Mouse (Mus musculus) kidney, adult 8-10 months (tissue): ENCODE data around the gene Dip2c.

Experiments
- DNase-seq, 2 experiments: peaks; one replicate each; pipeline ENCODE4 v3.0.0; 2022

Gene Dip2c

DNA sequence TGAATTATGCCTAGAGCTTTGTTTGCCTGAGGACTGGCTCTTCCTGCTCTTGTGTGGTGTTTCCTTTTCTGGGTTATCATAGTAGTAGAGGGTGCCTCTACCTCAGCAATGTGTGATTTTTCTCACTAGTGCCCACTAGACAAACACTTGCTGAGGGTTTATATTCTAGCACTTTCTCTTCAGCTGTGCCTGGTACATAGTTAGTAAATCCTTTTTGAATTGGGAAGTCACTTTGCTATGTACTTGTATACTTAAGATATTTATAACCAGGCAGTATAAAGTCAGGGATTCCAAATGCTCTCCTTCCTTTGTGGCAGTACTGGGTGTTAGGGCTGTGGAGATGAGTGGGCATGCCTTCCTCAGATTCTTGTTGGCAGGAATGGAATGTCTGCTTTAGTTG is 56.9 kb downstream of the Dip2c start:
- DNase-seq, result no peak

DNA sequence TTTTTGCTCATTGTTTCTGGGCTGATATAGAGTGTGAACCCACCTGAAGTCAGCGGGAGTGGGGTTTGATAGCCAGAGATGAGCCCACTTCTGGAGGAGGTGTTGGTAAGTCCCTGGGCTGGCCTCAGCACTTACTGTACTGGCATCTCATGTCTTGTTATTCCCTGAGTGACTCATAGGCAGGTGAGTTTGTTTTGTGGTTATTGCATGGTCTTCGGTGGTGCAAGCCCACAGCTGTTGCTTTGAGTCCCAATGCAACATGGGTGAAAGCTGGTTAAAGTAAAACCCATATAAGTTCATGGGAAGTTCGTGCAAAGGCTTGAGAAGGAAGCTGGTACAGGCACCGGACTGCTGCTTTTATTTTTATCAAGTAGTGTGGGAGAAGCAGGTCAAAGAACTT is 64.0 kb downstream of the Dip2c start:
- DNase-seq, result no peak

DNA sequence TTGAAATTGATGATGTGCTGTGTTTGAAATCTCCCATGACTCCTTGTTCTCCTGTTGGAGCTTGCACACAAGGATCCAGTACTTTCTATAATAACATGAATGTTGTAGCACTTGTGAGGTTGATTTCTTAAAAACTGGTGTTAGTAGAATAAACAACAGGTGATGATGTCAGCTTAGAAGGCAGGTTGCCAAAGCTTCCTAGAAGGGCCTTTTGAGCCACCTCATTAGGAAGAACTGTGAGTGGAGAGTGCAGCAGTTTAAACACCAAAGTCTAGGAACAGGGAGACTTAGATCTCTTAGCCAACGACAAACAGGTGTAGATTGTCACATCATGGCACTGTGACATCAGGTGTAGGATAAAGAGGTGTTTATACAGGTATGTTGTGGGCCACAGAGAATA is 66.4 kb downstream of the Dip2c start:
- DNase-seq, result no peak

DNA sequence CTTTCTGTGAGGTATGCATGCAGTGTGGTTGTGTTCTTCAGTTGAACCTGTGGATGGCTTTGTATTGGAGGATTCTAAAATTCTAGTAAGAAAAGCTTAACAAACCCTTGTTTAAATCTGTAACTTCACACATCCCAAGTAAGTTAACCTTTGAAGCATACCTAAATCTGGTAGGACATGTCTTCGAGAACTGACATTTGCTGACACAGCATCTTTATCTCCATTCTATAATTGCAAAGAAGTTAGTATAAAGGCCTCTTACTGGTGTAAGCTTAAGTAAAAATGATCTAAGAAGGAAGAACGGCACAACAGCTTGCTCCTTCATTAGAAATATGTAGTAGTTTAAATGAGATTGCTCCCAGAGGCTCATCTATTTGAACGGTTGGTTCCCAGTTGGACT is 71.1 kb downstream of the Dip2c start:
- DNase-seq, result no peak

DNA sequence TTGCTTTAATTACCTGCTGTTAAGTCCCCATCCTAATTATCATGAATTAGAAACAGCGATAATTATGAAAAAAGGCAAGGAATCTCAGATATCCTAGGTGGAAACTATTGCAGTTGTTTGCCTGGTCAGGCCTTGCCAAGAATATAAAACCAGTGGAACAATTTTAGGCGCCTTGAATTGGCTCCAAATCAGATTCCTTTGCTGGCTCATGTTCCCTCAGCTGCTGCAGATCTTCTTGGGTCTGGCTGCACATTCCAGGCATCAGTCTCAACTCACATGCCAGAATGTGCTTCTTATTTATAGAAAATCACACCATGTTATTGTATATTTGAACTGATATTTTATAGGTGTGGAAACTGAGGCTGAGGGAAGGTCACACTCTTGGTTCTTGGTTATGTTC is 74.3 kb downstream of the Dip2c start:
- DNase-seq, result peak; percentile 21 to 49

DNA sequence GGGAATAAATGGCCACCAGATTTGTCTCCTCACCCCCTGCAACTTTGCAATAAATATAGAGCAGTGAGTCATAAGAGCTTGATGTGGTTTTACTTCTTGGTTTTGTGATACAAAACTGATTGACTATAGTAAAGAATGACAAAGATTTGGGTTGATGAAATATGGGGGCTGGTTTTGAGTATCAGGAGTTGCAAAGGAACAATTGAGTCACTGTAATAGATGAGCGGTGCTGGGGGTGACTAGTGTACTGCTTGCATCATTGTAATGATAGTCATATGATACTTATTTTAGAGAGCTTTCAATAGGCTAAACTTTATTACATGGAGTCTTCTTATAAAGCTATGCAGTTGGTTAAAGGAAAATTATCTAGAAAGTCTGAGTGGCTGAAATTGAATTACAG is 77.6 kb downstream of the Dip2c start:
- no peak for DNase-seq

DNA sequence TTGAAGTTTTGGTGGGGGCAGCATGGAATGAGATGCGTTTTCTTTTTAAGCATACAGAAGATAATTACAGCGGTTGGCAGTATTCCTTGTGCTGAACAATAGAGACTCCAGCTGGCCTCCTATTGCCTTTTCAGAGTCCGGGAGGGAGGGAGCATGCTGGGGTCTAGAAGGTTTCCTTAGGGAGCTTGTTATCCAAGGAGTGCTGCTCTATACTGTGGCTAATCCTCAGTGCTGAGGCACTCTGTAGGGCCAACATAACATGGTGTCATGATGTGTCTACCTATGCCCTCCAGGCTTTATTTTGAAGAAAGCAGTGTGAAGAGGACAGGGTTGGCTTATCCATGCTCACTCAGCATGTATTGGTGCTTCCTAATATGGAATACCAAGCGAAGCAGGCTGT is 79.0 kb downstream of the Dip2c start:
- DNase-seq, result no peak

DNA sequence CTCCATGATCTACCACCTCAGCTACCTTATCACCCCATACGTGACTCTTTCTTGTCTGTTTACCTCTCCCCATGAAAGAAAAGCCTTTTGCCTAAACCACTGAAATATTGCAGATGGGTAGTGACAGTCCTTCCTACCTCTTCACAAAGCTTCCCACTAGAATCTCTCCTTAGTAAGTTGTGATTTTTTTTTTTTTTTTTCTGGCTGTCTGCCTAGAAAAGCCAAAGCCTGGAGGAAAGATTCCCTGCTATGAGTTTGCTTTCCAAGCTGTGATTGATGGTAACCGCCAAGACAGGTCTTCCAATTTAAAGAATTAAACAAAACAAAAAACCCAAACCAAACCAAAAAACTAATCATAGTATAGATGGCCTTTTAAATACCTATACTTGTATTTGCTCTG is 85.1 kb downstream of the Dip2c start:
- DNase-seq, result no peak

DNA sequence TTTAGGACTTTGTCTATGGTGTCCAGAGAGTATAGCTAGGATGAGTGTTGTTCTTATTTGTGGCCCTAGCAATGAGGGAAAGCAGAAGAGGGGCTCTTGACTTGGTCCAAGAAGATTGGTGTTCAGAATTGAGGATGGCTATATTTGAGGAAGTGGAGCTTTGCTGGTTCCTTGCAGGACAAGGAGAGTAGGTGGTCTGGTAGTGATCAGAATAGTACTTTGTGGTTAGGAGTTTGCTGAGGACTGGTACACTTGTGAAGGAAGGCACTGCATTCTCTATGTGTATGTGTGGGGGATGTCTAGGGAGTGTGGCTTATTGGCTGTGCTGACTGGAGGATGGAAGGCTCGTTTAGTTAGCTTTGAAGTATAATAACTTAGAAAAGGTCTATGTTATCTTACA is 95.1 kb downstream of the Dip2c start:
- DNase-seq, result no peak

DNA sequence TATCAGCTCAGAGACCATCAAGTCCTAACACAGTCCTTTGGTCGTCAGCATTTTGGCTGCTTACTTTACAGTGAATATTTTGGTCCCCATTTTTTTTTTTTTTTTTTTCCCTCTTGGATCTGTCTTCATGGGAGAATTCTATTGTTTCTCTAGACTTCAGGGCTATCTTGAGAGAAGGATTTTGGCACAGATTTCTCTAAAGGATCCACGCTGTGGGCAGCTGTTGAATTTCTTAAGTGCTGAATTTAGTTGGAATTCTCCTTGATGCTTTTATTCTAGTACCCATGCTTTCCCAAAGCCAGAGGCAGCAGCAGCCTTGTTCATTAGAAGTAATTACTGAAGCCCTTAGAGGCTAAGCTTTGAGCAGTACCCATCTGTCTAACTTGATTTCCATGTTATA is 100.8 kb downstream of the Dip2c start:
- no peak for DNase-seq

DNA sequence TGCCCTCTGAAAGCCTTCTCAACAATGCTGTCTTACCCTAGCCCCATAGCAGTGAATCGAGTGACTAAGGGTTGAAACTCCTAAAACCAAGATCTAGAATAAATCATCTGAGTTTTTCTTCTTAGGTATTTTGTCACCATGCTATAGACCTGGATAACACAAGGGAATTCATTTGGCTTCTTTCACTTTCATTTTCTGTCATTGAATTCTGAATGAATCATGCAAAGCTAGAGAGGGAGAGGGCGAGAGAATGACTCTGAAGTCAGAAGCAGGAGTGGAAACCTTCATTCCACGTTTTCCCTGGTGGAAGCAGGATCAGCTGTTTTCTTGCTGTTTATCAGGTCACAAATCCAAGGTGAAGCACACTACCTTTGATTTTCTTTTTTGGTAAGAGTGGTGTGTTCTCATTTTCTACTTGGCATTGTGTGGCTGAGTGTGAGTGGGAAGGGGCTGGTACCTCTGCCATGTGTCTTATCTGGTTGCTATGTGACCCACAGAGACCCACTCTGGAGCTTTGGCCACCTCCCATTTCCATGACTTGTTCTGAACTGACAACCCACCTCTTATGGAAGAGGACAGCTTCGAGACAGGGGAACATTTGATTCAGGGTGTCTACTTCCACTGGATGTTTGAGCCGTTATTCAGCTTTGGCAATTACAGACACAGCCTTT is 104.5 kb downstream of the Dip2c start:
- no peak for DNase-seq

DNA sequence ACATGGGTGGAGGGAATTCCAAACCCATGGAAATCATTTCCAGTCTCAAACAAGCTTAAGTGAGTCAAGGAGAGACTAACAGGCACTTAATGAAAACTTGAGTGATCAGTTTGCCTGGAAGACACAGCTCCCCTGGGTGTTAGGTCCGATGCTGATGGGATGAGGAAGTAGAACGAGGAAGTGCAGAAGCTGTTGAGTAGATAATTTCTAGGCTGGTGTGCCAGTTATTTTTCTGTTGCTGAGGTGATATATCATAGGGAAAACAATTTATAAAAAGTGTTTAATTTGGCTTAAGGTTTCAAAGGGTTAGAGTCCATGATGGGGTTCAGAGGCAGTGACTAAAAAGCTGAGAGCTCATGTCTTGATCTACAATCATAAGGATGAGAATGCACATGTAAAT is 111.7 kb downstream of the Dip2c start:
- DNase-seq, result no peak

DNA sequence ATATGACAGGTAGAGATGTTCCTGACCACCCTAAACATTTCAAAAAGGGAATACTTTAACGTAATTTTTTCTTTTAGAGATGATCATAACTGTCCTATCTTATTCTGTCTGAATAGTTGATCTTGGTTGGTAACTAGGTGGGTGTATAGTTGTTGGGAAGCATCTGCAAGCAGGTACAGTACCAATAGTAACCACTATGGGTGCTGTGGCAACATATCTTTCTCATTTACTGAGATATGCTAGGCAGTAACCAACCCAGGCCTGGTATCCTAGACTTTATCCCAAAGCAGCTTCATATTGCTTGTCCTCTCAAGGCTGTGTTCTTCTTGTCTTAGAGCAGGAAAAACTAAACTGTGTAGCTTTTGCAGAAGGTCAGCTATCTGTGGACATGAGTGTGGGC is 113.0 kb downstream of the Dip2c start:
- DNase-seq, result no peak

DNA sequence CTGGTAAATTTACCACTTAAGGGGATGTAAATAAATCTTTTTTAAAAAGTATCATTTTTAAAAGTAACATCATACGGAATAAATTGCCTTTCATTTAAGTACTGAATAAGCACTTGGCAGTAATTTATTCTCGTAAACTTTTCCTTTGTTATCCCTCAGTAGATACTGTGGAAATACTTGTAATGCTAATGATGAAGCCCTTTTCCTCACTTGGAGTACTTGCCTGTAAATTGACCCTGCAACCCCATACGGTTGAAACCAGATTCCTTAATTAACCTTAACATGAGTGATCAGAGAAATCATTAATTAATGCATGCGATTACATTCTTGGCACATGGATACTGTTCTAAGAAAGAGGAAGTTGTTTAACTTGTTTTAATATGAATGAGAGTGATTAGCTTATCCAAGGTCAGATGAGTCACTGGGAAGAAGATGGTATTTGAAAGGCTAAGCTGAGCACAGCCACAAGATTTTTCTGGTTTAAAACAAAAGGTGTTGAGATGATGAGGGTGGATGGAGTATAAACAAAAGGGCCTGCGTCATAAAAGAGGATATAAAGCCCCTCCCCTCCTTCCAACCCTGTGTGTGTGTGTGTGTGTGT is 114.0 kb downstream of the Dip2c start:
- DNase-seq, result peak in 1 of 2 experiments; percentile 5

DNA sequence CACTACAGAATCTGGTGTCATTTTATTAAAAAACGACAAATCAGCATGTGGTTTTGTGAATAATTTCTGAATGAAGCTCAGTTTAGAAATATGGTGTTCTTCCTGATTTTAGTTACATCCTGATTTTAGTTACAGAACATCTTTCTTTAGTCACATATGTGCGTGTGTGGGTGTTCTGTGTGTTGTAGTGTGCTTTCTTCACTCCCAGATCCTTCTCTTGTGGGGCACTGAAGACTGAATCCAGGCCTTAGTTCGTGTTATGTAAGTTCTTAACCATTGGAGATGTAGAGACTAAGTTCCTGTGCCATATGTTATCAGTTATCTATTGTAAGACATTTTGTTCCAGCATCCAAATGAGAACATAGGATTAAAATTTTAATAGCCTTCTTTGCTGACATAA is 117.1 kb downstream of the Dip2c start:
- no peak for DNase-seq

DNA sequence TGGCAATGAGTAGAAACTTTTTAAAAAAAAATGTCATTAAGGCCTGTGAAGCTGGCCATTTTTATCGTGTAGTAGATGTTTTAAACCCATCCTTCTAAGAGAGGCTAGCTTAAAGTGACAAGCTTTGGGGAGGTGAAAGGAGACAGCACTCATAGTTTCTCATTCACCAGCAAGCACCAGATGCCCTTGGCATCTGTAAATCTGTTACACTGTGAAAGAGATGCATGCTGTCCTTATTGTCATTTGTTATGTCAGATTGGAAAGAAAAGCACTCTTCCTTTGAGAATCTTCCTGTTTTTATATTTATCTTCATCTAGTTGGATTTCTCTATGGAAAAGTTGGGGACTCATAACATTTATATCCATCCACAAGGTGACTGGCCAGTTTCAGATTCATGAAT is 119.0 kb downstream of the Dip2c start:
- no peak for DNase-seq

DNA sequence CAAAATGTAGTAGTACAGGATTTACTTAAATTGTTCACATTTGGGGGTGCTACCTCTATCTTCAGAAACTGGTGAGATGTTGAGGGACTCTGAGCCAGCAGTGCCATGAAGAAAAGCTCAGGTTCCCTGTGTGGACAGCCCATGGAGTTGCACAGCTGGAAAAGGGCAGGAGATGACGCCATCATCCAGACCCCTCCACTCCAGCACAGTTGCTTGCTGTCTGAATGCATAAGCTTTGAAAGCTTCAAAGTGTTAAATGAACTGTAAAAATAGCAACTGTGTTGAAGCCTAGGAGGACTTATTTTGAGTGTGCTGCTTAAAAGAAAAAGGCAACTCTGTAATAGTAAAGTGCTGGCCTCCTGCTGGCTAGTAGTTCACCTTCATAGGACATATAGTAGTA is 122.5 kb downstream of the Dip2c start:
- no peak for DNase-seq

DNA sequence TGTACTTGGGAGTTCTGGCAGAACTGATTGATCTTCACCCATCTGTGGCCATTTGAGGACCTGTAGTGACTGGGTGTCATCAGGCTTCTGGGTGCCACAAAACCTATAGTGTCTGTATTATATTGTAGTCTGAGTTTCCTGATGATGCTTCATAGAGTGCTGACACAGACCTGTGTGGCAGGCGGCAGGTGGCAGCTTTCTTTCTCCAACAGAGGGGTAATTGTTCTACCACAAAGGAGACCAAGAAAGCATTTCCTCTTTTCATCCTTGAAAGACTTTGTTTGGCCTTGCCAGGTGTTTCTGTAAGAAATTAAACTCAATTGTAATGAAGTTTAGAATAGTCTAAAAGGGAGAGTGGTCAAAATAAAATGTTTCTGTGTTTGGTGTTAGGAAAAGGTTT is 129.1 kb downstream of the Dip2c start:
- no peak for DNase-seq

DNA sequence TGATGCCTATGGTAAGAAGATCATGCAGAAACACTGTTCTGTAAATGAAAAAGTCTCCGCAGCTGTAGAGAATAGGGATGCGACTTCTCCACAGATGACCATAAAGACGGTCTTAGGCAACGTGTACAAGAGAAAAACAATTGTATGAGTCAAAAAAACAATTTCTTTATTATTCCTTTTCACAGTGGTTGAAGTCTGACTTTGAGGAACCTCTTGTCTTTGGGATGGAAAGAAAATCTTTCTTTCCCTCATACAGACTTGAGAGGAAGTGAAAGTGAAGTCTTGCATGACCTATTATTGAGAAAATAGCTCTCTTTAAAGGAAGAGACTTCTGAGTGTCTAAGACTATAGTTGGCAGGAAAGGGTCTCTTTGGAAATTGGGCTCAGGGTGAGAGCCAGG is 132.7 kb downstream of the Dip2c start:
- DNase-seq, result no peak

DNA sequence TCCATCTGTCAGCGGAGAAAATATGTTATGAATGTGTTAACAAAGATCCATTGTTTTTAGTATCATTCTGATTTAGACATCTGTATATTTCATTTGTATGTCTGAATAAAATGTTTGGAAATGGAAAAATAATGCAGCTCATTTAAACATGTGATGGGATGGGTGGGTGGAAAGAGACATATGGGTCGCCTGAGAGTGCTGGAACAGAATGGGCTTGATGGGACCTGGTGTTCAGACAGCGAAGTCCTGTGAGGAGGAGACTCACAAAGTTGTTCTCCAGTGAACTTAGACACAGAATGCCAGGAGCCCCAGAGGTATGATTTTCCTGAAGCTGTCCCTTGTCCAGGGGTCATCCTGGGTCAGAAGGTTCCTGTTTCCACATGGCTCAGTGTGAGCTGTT is 142.1 kb downstream of the Dip2c start:
- DNase-seq, result no peak

DNA sequence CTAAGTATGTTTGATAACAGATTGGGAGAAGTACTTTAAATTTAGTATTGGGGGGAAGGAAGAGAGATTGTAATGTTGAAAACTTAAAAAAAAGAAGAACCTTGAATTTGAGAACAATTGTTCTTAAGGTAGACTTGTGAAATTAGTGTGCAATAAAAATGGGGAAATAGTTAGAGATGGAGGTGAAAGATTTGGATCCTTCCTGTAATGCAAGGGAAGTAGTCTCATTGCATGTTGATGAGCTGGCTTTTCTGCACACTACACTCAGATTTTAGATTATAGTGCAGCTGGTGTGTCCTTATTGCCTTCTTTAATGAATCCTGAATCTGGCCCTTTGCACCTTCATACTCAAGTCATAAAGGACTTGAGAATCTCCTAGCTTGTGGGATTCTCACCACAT is 142.9 kb downstream of the Dip2c start:
- DNase-seq, result no peak

DNA sequence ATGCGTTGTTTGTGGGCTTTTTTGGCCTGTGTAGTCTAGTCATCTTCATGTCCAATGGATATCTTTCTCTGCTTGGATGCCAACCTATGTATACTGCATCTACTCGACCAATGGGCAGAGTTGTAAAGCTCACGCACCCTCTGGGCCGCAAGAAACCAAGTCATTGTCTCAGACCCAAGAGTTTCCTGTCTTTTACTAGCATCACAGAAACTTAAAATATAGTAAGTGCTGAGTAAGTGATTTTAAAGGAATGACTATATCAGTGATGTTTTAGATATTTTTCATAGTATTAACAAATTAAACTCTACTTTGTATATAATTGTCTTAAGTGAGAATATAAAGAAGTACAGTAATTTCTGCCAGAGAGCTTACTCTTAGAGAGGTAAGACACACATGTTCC is 145.6 kb downstream of the Dip2c start:
- DNase-seq, result no peak

DNA sequence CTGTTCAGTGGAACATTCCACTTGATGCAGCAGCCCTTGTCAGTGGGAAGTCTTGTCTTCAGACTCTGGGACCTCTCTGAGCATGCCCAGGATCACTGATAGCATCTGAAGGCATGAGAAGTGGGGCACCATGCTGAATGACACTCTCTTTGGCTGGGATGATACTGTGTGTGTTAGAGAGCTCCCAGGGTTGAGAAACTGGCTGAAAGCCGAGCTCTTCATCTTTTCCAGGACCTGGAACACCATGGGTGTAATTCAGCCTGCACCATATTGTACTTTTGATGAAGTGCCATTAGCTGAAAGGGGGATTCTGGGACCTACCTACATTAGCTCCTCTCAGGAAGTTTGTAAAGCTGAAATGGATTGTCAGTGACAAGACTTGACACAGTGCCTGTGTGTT is 146.5 kb downstream of the Dip2c start:
- no peak for DNase-seq

DNA sequence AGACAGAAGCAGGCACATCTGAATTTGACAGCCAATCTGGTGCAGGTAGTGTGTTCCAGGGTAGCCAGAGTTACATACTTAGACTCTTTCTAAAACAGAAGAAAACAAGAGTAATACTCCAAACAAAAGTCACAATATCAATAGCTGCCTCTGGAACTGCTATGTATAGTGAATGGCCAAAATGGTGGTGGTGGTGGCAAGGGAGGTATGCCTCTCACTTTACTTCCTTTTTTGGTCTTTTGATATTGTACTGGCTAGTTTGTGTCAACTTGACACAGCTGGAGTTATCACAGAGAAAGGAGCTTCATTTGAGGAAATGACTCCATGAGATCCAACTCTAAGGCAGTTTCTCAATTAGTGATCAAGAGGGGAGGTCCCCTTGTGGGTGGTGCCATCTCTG is 148.1 kb downstream of the Dip2c start:
- no peak for DNase-seq

DNA sequence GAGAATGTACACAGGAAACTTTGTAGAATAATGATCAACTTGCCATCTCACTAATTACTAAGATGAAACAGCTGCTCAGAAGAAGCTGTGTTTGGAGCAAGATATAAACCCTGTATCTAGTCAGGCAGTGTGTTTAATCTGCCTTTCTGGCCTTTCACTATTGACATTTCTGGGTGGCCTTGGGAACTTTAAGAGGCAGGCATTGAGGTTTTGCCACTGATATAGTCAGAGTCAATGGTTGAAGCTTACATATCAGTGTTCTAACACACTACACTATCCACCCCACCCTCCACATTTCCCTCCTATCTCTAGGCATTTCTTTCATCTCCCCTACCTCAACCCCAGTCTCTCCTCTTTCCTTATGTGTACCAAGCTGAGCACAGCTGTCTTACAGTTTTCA is 149.9 kb downstream of the Dip2c start:
- no peak for DNase-seq
